In genomic region chr5:149537796-149538511, GRCm38 (mm10) we compare ENCODE assay signal across 7 mouse cellular contexts. TPM values are rescaled to one million over a fixed set of nuclear protein-coding genes. Genes with fewer than 3 reads are reported as not detected.
DNase-seq lines count a peak whose midpoint lies in the region; ATAC-seq and TF ChIP-seq lines count a peak whose summit lies in the region.

No protein-coding gene starts in this region.

- no peaks in the 10 kb centered on the region for H3K9me3 ChIP-seq in liver, embryonic 13.5 days (replicated peaks)
- no peaks in the 10 kb centered on the region for H3K9me3 ChIP-seq in liver, postnatal 0 days (ENCODE audit: low read length)
- H3K9me3 ChIP-seq in forebrain, embryonic 13.5 days (replicated peaks): no peaks in the 10 kb centered on the region

- H3K9ac ChIP-seq in liver, embryonic 13.5 days: no peak overlapping the region
- H3K9ac ChIP-seq in liver, postnatal 0 days (replicated peaks): no peak overlapping the region
- peak overlapping the region; percentile 3; the same call in 1 of the 2 replicates for H3K9ac ChIP-seq in forebrain, embryonic 13.5 days

- H3K27ac ChIP-seq in liver, embryonic 13.5 days: no peak overlapping the region
- H3K27ac ChIP-seq in liver, postnatal 0 days (ENCODE audit: low read depth): no peak overlapping the region
- H3K27ac ChIP-seq in forebrain, embryonic 13.5 days: peak overlapping the region; percentile 44

- no peak overlapping the region for H3K4me3 ChIP-seq in liver, embryonic 13.5 days (replicated peaks)
- H3K4me3 ChIP-seq in liver, postnatal 0 days (ENCODE audit: low read depth, low read length): no peak overlapping the region
- H3K4me3 ChIP-seq in forebrain, embryonic 13.5 days: no peak overlapping the region

- no peaks in the 10 kb centered on the region for H3K36me3 ChIP-seq in liver, embryonic 13.5 days
- no peaks in the 10 kb centered on the region for H3K36me3 ChIP-seq in liver, postnatal 0 days (replicated peaks; ENCODE audit: insufficient read depth, low read length)
- no peaks in the 10 kb centered on the region for H3K36me3 ChIP-seq in forebrain, embryonic 13.5 days (ENCODE audit: poor library complexity, severe bottlenecking)

- no peak for ATAC-seq in liver, embryonic 13.5 days (ENCODE audit: low read depth)
- no peak for ATAC-seq in liver, postnatal 0 days
- ATAC-seq in forebrain, embryonic 13.5 days: peak; percentile 78
- no peak for ATAC-seq in megakaryocyte-erythroid progenitor cell, adult 5-6 weeks (replicated peaks; ENCODE audit: low FRiP score, low TSS enrichment, poor library complexity, severe bottlenecking)

- 47% methylated on average over 16 of the region's 16 CpGs for WGBS in liver, embryonic 13.5 days (ENCODE audit: insufficient replicate concordance)
- 44% methylated on average over 16 of the region's 16 CpGs for WGBS in liver, postnatal 0 days (ENCODE audit: insufficient replicate concordance)
- WGBS in forebrain, embryonic 13.5 days: 31% methylated on average over 16 of the region's 16 CpGs

- DNase-seq in liver, embryonic 13.5 days: no peak
- DNase-seq in liver, postnatal 0 days: no peak
- peak; percentile 56 to 65 for DNase-seq in left cerebral cortex, postnatal 36 days (ENCODE audit: low spot score in 2 of 2)
- DNase-seq in right cerebral cortex, postnatal 10 days (ENCODE audit: low spot score in 2 of 2): peak; percentile 87 to 92
- DNase-seq in heart, adult 8-10 months (ENCODE audit: low spot score): no peak

- TF ChIP-seq CTCF in liver, postnatal 0 days (IDR thresholded peaks at IDR 0.05; ENCODE audit: low read depth): no peak

- no peaks in the 10 kb centered on the region for H3K4me1 ChIP-seq in liver, embryonic 13.5 days (replicated peaks)
- H3K4me1 ChIP-seq in liver, postnatal 0 days (ENCODE audit: insufficient read depth): no peaks in the 10 kb centered on the region
- peaks cover 28% of the 10 kb centered on the region for H3K4me1 ChIP-seq in forebrain, embryonic 13.5 days

- 0 out of 2 replicates have a peak overlapping the region, but pooled peaks have one; percentile 12 for H3K4me2 ChIP-seq in liver, embryonic 13.5 days
- H3K4me2 ChIP-seq in liver, postnatal 0 days (ENCODE audit: low read depth, low read length): no peak overlapping the region
- H3K4me2 ChIP-seq in forebrain, embryonic 13.5 days: peak overlapping the region; percentile 39

- intact Hi-C loops in left cerebral cortex, postnatal 36 days (cut with DNase I): loop anchor here (5.0 kb wide), 2 partner anchors 84 to 99 kb away; partner anchors contain the start of gene Hsph1

- no peak for TF ChIP-seq EP300 in liver, postnatal 0 days (IDR thresholded peaks at IDR 0.05; ENCODE audit: low read depth)

- H3K27me3 ChIP-seq in liver, embryonic 13.5 days: peaks cover 5% of the 10 kb centered on the region; the same call in 1 of the 2 replicates
- H3K27me3 ChIP-seq in liver, postnatal 0 days (ENCODE audit: insufficient read depth, low read length): no peaks in the 10 kb centered on the region
- no peaks in the 10 kb centered on the region; the same call in 1 of the 2 replicates for H3K27me3 ChIP-seq in forebrain, embryonic 13.5 days

RNA-seq across cellular contexts. Expression of gene Wdr95, which starts 9.5 kb away (rescaled TPM):
- not detected in 2 replicates for polyA plus RNA-seq in liver, embryonic 13.5 days (2015; fragmentation: Nextera tagmentation; extraction: Ambion mirVana)
- not detected in 2 replicates for polyA plus RNA-seq in liver, postnatal 0 days (2015; fragmentation: Nextera tagmentation; extraction: Ambion mirVana)
- polyA plus RNA-seq in forebrain, embryonic 13.5 days (2015; fragmentation: Nextera tagmentation; extraction: Ambion mirVana): 0.41 and 0.68 TPM in 2 replicates
- total RNA-seq in left cerebral cortex, postnatal 36 days (2021): 1 to 10 TPM in 1 of 2 experiments, under 1 TPM in 1; 0.91 to 1.7 TPM
- total RNA-seq in megakaryocyte-erythroid progenitor cell, adult 5-6 weeks (2014; fragmentation: Nextera tagmentation): 0.15 TPM in 1 of 2 replicates, not detected in the other
- not detected in 2 replicates for total RNA-seq in megakaryocyte-erythroid progenitor cell, adult 5-6 weeks (2017)
- total RNA-seq in heart, adult 8-10 months (2022): not detected

Comparison
In these comparisons a context has a peak if more than half of its experiments do, and no peak if none do; other contexts are left out.
1. DNase-seq: peak in left cerebral cortex, postnatal 36 days (2 of 2) and right cerebral cortex, postnatal 10 days (2 of 2); none in liver, embryonic 13.5 days (single experiment), liver, postnatal 0 days (single experiment) and heart, adult 8-10 months (single experiment).